25 mouse cellular contexts compared by ENCODE assay signal in the genomic region with DNA sequence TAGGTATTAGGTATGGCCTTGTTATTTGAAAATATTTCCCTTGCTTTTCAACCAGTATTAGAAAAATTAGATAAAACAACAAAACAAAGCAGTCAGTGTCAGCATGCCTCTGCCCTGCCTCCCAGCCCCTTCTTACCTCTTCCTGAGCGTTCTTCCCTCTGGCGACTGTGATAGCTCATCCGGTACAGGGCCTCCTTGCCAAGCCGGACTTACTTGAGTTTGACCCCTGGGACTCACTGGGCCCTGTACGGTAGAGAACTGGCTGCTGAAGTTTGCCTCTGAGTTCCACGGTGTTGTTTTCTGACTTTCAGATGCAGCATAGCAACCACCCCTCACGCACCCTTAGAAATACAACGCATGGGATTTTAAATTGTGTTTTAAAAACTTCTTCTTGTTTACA. TPM values are rescaled to one million over a fixed set of nuclear protein-coding genes. Genes with fewer than 3 reads are reported as not detected.
DNase-seq lines count a peak whose midpoint lies in the region; ATAC-seq and TF ChIP-seq lines count a peak whose summit lies in the region.
"Had no signal": no experiment of that assay in that cellular context is flagged by ENCODE, and none has a peak within 500 bp of the region (broad histone marks: within the 10 kb centered on the region; RNA-seq: fewer than 3 reads in every experiment).

No protein-coding gene starts in this region.

- no peaks in the 10 kb centered on the region for H3K9me3 ChIP-seq in kidney, embryonic 14.5 days (ENCODE audit: control insufficient read depth, low read length)
- no peaks in the 10 kb centered on the region for H3K9me3 ChIP-seq in kidney, postnatal 0 days (replicated peaks; ENCODE audit: low read length)
- H3K9me3 ChIP-seq: embryonic facial prominence, embryonic 12.5 days; embryonic facial prominence, embryonic 15.5 days; heart, embryonic 12.5 days; heart, embryonic 15.5 days had no signal

- ATAC-seq in kidney, embryonic 14.5 days (ENCODE audit: low FRiP score, low TSS enrichment), result 0 out of 2 replicates have a peak, but pooled peaks have one; percentile 34
- ATAC-seq in kidney, postnatal 0 days (replicated peaks; ENCODE audit: low FRiP score, low read depth), result no peak
- ATAC-seq: activated CD4-positive, CD25-positive, alpha-beta regulatory T cell, adult 4 months; forebrain, embryonic 14.5 days; forebrain, postnatal 0 days had no signal

- H3K36me3 ChIP-seq in kidney, embryonic 14.5 days (ENCODE audit: control insufficient read depth, insufficient read depth, low read length), result no peaks in the 10 kb centered on the region
- no peaks in the 10 kb centered on the region for H3K36me3 ChIP-seq in kidney, postnatal 0 days (ENCODE audit: insufficient read depth, low read length)
- H3K36me3 ChIP-seq: embryonic facial prominence, embryonic 12.5 days; embryonic facial prominence, embryonic 15.5 days; heart, embryonic 12.5 days; heart, embryonic 15.5 days had no signal

- peaks cover 37% of the 10 kb centered on the region for H3K4me1 ChIP-seq in kidney, embryonic 14.5 days (ENCODE audit: control insufficient read depth, insufficient read depth, low read length)
- no peaks in the 10 kb centered on the region for H3K4me1 ChIP-seq in kidney, postnatal 0 days (replicated peaks; ENCODE audit: insufficient read depth, low read length)
- H3K4me1 ChIP-seq in brown adipose tissue, adult 24 weeks (ENCODE audit: control insufficient read depth, insufficient read depth, insufficient read length, low read length), result peaks cover 6% of the 10 kb centered on the region; the same call in 1 of the 2 replicates
- H3K4me1 ChIP-seq: embryonic facial prominence, embryonic 15.5 days; heart, embryonic 12.5 days; heart, embryonic 15.5 days had no signal

- H3K27ac ChIP-seq in kidney, embryonic 14.5 days (ENCODE audit: low read depth, low read length), result peak overlapping the region; percentile 20; the same call in 1 of the 2 replicates
- no peak overlapping the region for H3K27ac ChIP-seq in kidney, postnatal 0 days
- H3K27ac ChIP-seq in brown adipose tissue, adult 24 weeks (replicated peaks; ENCODE audit: low read depth, low read length), result no peak overlapping the region; the same call in 1 of the 2 replicates
- H3K27ac ChIP-seq: embryonic facial prominence, embryonic 12.5 days; embryonic facial prominence, embryonic 15.5 days; gastrocnemius, adult 2 months; heart, embryonic 15.5 days; hindbrain, embryonic 14.5 days had no signal

- DNase-seq in heart, adult 11 months, result peak; percentile 74
- DNase-seq in heart, postnatal 4 days, result no peak
- DNase-seq in kidney, postnatal 25 days, result no peak
- DNase-seq in kidney, postnatal 0 days (ENCODE audit: low spot score), result no peak
- no peak for DNase-seq in kidney, postnatal 4 days
- DNase-seq: adrenal gland, adult 8-10 months; adrenal gland, postnatal 25 days; cerebellum, adult 2 months; cerebellum, adult 9-11 months; cerebellum, postnatal 25 days; forebrain, postnatal 0 days; gastrocnemius, adult 2 months; gastrocnemius, postnatal 14 days; heart, adult 18-20 months; heart, postnatal 10 days; heart, postnatal 36 days had no signal

- no peak overlapping the region for H3K9ac ChIP-seq in kidney, embryonic 14.5 days (ENCODE audit: low read depth, low read length)
- no peak overlapping the region for H3K9ac ChIP-seq in kidney, postnatal 0 days (ENCODE audit: low read depth, low read length)
- H3K9ac ChIP-seq: embryonic facial prominence, embryonic 12.5 days; embryonic facial prominence, embryonic 15.5 days; forebrain, postnatal 0 days; heart, embryonic 12.5 days; heart, embryonic 15.5 days; hindbrain, embryonic 14.5 days had no signal

- H3K4me2 ChIP-seq in kidney, embryonic 14.5 days (replicated peaks; ENCODE audit: low read depth, low read length), result no peak overlapping the region; the same call in 1 of the 2 replicates
- H3K4me2 ChIP-seq in kidney, postnatal 0 days (ENCODE audit: low read length), result 0 out of 2 replicates have a peak overlapping the region, but pooled peaks have one; percentile 0
- H3K4me2 ChIP-seq: embryonic facial prominence, embryonic 12.5 days; embryonic facial prominence, embryonic 15.5 days; heart, embryonic 12.5 days; heart, embryonic 15.5 days; hindbrain, embryonic 14.5 days had no signal

- no peak for TF ChIP-seq CTCF in kidney, postnatal 0 days (IDR thresholded peaks at IDR 0.05; ENCODE audit: low read depth)

- H3K27me3 ChIP-seq in kidney, embryonic 14.5 days (ENCODE audit: control insufficient read depth, insufficient read depth, low read length), result no peaks in the 10 kb centered on the region
- no peaks in the 10 kb centered on the region for H3K27me3 ChIP-seq in kidney, postnatal 0 days (ENCODE audit: insufficient read depth, low read length)
- H3K27me3 ChIP-seq: embryonic facial prominence, embryonic 12.5 days; embryonic facial prominence, embryonic 15.5 days; heart, embryonic 12.5 days; heart, embryonic 15.5 days had no signal

- WGBS in kidney, embryonic 14.5 days, result 33% methylated on average over 8 of the region's 8 CpGs
- WGBS in kidney, postnatal 0 days, result 40% methylated on average over 8 of the region's 8 CpGs

- no peak overlapping the region for H3K4me3 ChIP-seq in kidney, embryonic 14.5 days (ENCODE audit: low read length)
- no peak overlapping the region for H3K4me3 ChIP-seq in kidney, postnatal 0 days (replicated peaks; ENCODE audit: low read depth, low read length)
- H3K4me3 ChIP-seq in brown adipose tissue, adult 24 weeks (ENCODE audit: insufficient read depth, low read depth, low read length), result peak overlapping the region; percentile 30; the same call in 1 of the 2 replicates
- H3K4me3 ChIP-seq: embryonic facial prominence, embryonic 12.5 days; embryonic facial prominence, embryonic 15.5 days; gastrocnemius, adult 2 months; heart, embryonic 12.5 days; heart, embryonic 15.5 days had no signal

RNA-seq across cellular contexts. Expression of gene Agps, which starts 16.5 kb away (rescaled TPM):
- 10 to 100 TPM; 49.4 to 57.1 TPM for total RNA-seq in heart, postnatal 4 days (2021)
- 33.9 and 51.3 TPM in 2 replicates for polyA plus RNA-seq in kidney, embryonic 14.5 days (2014; fragmentation: Nextera tagmentation; extraction: Ambion mirVana)
- 22.7 and 25.6 TPM in 2 replicates for polyA plus RNA-seq in kidney, postnatal 0 days (2015; fragmentation: Nextera tagmentation; extraction: Ambion mirVana)
- polyA plus RNA-seq in brown adipose tissue, adult 24 weeks (2012; ENCODE audit: insufficient read depth, insufficient read length, missing spikeins), result 14.5 and 17.6 TPM in 2 replicates
